ENCODE assay signal across 8 mouse cellular contexts in genomic region chr6:67142179-67142578, GRCm38 (mm10).
DNase-seq lines count a peak whose midpoint lies in the region; ATAC-seq lines count a peak whose summit lies in the region.

No protein-coding gene starts in this region.

- no peak overlapping the region for H3K4me2 ChIP-seq in hindbrain, embryonic 12.5 days (replicated peaks)

- no peak overlapping the region for H3K4me3 ChIP-seq in hindbrain, embryonic 12.5 days

- WGBS in hindbrain, embryonic 12.5 days, result 41% methylated on average over 4 of the region's 4 CpGs

- no peak overlapping the region for H3K9ac ChIP-seq in hindbrain, embryonic 12.5 days

- H3K9me3 ChIP-seq in hindbrain, embryonic 12.5 days (replicated peaks), result no peaks in the 10 kb centered on the region

- H3K27me3 ChIP-seq in hindbrain, embryonic 12.5 days, result no peaks in the 10 kb centered on the region

- ATAC-seq in hindbrain, embryonic 12.5 days (ENCODE audit: low FRiP score), result no peak

- DNase-seq in right cerebral cortex, adult 18-20 months, result peak; percentile 30
- DNase-seq in right cerebral cortex, postnatal 25 days, result no peak
- DNase-seq in adrenal gland, adult (ENCODE audit: inconsistent age in 2 of 2, low spot score in 1 of 2), result peak; percentile 68 to 89
- peak; percentile 46 for DNase-seq in embryo, embryonic 11 days
- DNase-seq in kidney, postnatal 10 days, result peak; percentile 86
- peak; percentile 59 to 77 for DNase-seq in lung, postnatal 4 days
- DNase-seq in urinary bladder, adult 18-20 months (ENCODE audit: low spot score in 2 of 2), result peak; percentile 59 to 65

- 0 out of 2 replicates have a peak, but pooled peaks cover 4% of the 10 kb centered on the region for H3K4me1 ChIP-seq in hindbrain, embryonic 12.5 days

- H3K36me3 ChIP-seq in hindbrain, embryonic 12.5 days, result no peaks in the 10 kb centered on the region

- no peak overlapping the region for H3K27ac ChIP-seq in hindbrain, embryonic 12.5 days
